Mouse (Mus musculus): ENCODE measurements at regions not wholly inside any gene's neighbourhood (a gene's known extent, or its start where the extent isn't known, plus 50 kb on each side); places are given as distances from the start of the nearest gene placed in this dataset.
A peak's percentile ranks its signal among the peaks of the same experiment; 100 is the strongest.

DNA sequence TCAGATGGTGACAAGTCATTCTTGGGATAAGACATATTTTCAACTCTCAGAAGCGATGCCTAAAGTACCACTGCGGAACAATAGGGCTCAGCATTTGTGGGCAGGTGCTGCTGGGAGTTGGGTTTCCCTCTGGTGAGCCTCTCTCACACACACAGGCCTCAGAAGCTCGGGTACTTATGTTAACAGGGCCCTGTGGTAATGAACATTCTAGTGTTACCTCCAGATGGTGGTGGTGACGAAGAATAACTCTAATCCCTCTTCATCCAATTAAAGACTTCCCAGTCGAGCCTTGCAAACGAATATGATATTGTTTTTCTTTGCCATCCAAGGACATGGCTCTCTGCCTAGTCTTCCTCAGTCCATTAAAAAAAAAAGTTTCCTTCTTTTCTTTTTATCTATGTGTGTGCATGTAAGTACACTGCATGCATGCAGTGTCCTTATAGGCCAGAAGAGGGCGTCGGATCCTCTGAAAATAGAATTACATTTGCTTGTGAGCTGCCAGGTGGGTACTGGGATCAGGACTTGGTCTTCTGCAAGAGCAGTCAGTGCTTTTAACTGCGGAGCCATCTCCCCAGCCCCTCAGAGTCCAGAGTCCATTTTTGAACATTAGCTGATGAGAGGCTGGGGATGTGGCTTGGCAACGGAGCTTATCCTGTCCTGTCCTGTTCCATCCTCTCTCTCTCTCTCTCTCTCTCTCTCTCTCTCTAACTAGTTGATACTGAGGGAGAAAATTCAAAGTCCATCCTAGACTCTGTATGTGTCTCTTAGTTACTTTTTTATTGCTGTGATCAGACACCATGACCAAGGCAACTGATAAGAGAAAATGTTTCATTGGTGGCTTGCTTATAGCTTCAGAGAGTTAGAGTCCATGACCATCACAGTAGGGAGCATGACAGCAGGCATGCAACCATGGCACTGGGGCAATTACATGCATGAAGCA, 146.3 kb upstream of the Usp9x start:
- Histone ChIP-seq H3K27ac (no peak overlapping the region), H3K4me2 (ENCODE audit: low read depth) (no peak overlapping the region), H3K4me1 (replicated peaks; ENCODE audit: control insufficient read depth in 2 of 2, insufficient read depth in 2 of 2, low read length in 1 of 2) (peaks cover 3 to 6% of the 10 kb centered on the region in 2 experiments; a peak in 3 of 4 replicates), H3K4me3 (ENCODE audit: insufficient read depth in 1 of 2, low read depth in 2 of 2, low read length in 2 of 2) (no peak overlapping the region), H3K36me3 (replicated peaks; ENCODE audit: control insufficient read depth, insufficient read depth, low read depth) (no peaks in the 10 kb centered on the region), H3K27me3 (ENCODE audit: control insufficient read depth, insufficient read depth, low read length) (no peaks in the 10 kb centered on the region), H3K9ac (replicated peaks) (no peak overlapping the region), H3K9me3 (ENCODE audit: control insufficient read depth, low read length) (no peaks in the 10 kb centered on the region)
- TF ChIP-seq EP300 (IDR thresholded peaks at IDR 0.05; ENCODE audit: low read depth) (no peak), CTCF (IDR thresholded peaks at IDR 0.05; ENCODE audit: low read depth) (peak; percentile 24; the same call in 1 of the 2 replicates)
- 67% methylated on average over 10 of the region's 10 CpGs for WGBS (ENCODE audit: insufficient replicate concordance)
- DNase-seq (ENCODE audit: low read depth in 3 of 3, low spot score in 3 of 3) (no peak), ATAC-seq (ENCODE audit: insufficient read depth) (no peak)

DNA sequence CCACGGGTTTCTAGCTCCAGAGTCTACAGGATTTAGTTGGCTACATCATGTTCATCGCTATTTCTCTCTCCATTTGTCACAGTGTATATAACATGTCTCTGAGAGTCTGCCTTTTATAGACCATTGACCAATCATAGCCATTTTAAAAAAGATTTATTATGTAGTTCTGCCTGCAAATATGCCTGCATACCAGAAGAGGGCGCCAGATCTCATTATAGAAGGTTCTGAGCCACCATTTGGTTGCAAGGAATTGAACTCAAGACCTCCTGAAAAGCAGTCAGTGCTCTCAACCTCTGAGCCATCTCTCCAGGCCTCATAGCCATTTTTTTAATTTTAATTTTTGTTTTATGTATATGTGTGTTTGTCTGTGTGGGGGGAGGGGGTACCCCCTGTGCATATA, 151.7 kb upstream of the Usp9x start:
- 19% methylated on average over 3 of the region's 3 CpGs for WGBS (ENCODE audit: insufficient replicate concordance)
- Histone ChIP-seq H3K4me2 (ENCODE audit: low read depth) (no peak overlapping the region), H3K27ac (no peak overlapping the region), H3K9ac (replicated peaks) (no peak overlapping the region), H3K4me3 (ENCODE audit: insufficient read depth in 1 of 2, low read depth in 2 of 2, low read length in 2 of 2) (no peak overlapping the region), H3K36me3 (replicated peaks; ENCODE audit: control insufficient read depth, insufficient read depth, low read depth) (no peaks in the 10 kb centered on the region), H3K9me3 (ENCODE audit: control insufficient read depth, low read length) (no peaks in the 10 kb centered on the region), H3K4me1 (replicated peaks; ENCODE audit: control insufficient read depth in 2 of 2, insufficient read depth in 2 of 2, low read length in 1 of 2) (no peaks in the 10 kb centered on the region), H3K27me3 (ENCODE audit: control insufficient read depth, insufficient read depth, low read length) (no peaks in the 10 kb centered on the region)
- peak; percentile 47 for TF ChIP-seq CTCF (IDR thresholded peaks at IDR 0.05; ENCODE audit: low read depth)
- TF ChIP-seq EP300 (IDR thresholded peaks at IDR 0.05; ENCODE audit: low read depth), result no peak
- DNase-seq (ENCODE audit: low read depth in 3 of 3, low spot score in 3 of 3), result no peak
- no peak for ATAC-seq (ENCODE audit: insufficient read depth)

DNA sequence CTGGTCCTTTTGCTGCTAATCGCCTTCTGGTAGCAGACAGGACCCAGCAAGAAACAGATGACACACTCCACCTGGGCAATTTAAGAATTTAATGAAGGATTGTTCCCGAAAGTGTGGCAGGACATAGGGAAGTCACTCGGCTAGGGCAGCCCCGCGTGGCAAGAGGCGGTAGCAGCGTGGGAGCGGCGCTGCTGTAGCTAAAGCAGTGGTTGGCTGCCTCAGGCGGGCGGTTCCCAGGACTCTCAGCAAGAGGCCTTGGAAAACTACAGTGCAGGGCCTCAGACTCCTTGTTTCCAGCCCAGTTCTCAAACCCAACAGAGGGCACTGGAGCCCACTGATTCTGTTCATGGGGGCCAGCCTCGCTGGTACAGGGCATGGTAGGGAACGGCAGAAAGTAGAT, 154.2 kb upstream of the Usp9x start:
- Histone ChIP-seq H3K4me1 (replicated peaks; ENCODE audit: control insufficient read depth in 2 of 2, insufficient read depth in 2 of 2, low read length in 1 of 2) (no peaks in the 10 kb centered on the region), H3K4me3 (ENCODE audit: insufficient read depth in 1 of 2, low read depth in 2 of 2, low read length in 2 of 2) (no peak overlapping the region), H3K9ac (replicated peaks) (no peak overlapping the region), H3K27me3 (ENCODE audit: control insufficient read depth, insufficient read depth, low read length) (no peaks in the 10 kb centered on the region), H3K4me2 (ENCODE audit: low read depth) (no peak overlapping the region), H3K9me3 (ENCODE audit: control insufficient read depth, low read length) (no peaks in the 10 kb centered on the region), H3K27ac (no peak overlapping the region), H3K36me3 (replicated peaks; ENCODE audit: control insufficient read depth, insufficient read depth, low read depth) (no peaks in the 10 kb centered on the region)
- TF ChIP-seq EP300 (IDR thresholded peaks at IDR 0.05; ENCODE audit: low read depth) (no peak), CTCF (IDR thresholded peaks at IDR 0.05; ENCODE audit: low read depth) (no peak)
- no peak for DNase-seq (ENCODE audit: low read depth in 3 of 3, low spot score in 3 of 3)
- WGBS (ENCODE audit: insufficient replicate concordance), result 42% methylated on average over 13 of the region's 13 CpGs
- ATAC-seq (ENCODE audit: insufficient read depth), result no peak

DNA sequence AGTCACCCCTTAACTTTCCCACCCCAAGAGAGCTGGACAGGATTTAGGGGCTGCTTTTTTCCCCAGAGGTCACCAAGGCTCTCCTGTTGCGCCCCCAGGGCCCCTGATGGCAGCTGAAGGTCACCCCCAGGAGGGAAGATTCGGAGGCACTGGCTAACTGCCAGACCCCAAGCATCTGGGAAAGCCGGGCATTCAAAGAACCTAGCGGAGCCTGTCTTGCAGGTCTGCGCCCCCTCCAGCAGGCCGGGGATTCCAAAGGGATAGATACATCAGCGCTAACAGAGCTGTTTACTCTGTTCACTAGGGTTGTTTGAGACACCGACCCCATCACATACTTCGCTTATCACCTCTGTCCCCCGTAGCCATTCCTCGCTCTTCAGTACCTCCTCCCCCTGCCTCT, 154.6 kb upstream of the Usp9x start:
- no peak for ATAC-seq (ENCODE audit: insufficient read depth)

DNA sequence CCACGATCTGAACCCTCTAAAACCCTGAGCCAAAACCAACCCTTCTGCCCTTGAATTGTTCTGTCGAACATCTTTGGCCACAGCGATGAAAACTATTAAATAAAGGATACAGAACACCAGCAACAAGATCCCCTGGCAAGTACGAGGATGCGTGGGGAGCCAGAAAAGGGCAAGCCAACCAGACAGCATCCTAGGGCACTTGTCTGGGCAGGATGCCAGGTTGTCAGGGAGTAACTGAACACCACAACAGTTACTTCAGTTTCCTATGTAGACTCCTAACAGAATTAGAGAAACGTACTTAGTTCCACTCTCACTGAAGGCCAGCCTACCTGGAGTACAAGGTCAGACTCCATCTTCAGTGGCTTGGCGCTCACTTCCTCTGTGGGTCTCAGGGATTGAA, 138.4 kb upstream of the Med14 start:
- Histone ChIP-seq H3K36me3 (replicated peaks; ENCODE audit: control insufficient read depth, insufficient read depth, low read depth) (no peaks in the 10 kb centered on the region), H3K4me2 (ENCODE audit: low read depth) (no peak overlapping the region), H3K4me1 (replicated peaks; ENCODE audit: control insufficient read depth in 2 of 2, insufficient read depth in 2 of 2, low read length in 1 of 2) (no peaks in the 10 kb centered on the region), H3K4me3 (ENCODE audit: insufficient read depth in 1 of 2, low read depth in 2 of 2, low read length in 2 of 2) (no peak overlapping the region), H3K27ac (no peak overlapping the region), H3K9me3 (ENCODE audit: control insufficient read depth, low read length) (no peaks in the 10 kb centered on the region), H3K9ac (replicated peaks) (no peak overlapping the region), H3K27me3 (ENCODE audit: control insufficient read depth, insufficient read depth, low read length) (no peaks in the 10 kb centered on the region)
- TF ChIP-seq CTCF (IDR thresholded peaks at IDR 0.05; ENCODE audit: low read depth) (no peak), EP300 (IDR thresholded peaks at IDR 0.05; ENCODE audit: low read depth) (no peak)
- ATAC-seq (ENCODE audit: insufficient read depth) (no peak), DNase-seq (ENCODE audit: low read depth in 3 of 3, low spot score in 3 of 3) (no peak)
- 70% methylated on average over 7 of the region's 7 CpGs for WGBS (ENCODE audit: insufficient replicate concordance)

More for the DNA sequence above, 154.6 kb upstream of the Usp9x start:
- DNase-seq (ENCODE audit: low read depth in 3 of 3, low spot score in 3 of 3), result no peak
- no peak overlapping the region for H3K27ac ChIP-seq
- no peaks in the 10 kb centered on the region for H3K4me1 ChIP-seq (replicated peaks; ENCODE audit: control insufficient read depth in 2 of 2, insufficient read depth in 2 of 2, low read length in 1 of 2)
- WGBS (ENCODE audit: insufficient replicate concordance), result 47% methylated on average over 11 of the region's 11 CpGs
- no peak overlapping the region for H3K9ac ChIP-seq (replicated peaks)
- H3K27me3 ChIP-seq (ENCODE audit: control insufficient read depth, insufficient read depth, low read length), result no peaks in the 10 kb centered on the region
- H3K9me3 ChIP-seq (ENCODE audit: control insufficient read depth, low read length), result no peaks in the 10 kb centered on the region
- H3K4me2 ChIP-seq (ENCODE audit: low read depth), result no peak overlapping the region
- H3K36me3 ChIP-seq (replicated peaks; ENCODE audit: control insufficient read depth, insufficient read depth, low read depth), result no peaks in the 10 kb centered on the region
- TF ChIP-seq EP300 (IDR thresholded peaks at IDR 0.05; ENCODE audit: low read depth) (no peak), CTCF (IDR thresholded peaks at IDR 0.05; ENCODE audit: low read depth) (no peak)
- H3K4me3 ChIP-seq (ENCODE audit: insufficient read depth in 1 of 2, low read depth in 2 of 2, low read length in 2 of 2), result no peak overlapping the region

Measured in liver, embryonic 14.5 days (tissue).